Mouse (Mus musculus): ENCODE measurements around the gene Scrt2. TPM values are rescaled to one million over a fixed set of nuclear protein-coding genes. Genes with fewer than 3 reads are reported as not detected.

Scrt2 gene
- total RNA-seq, 4 experiments from 2014 or later: 17.9 to 22.5 (median 20.4) TPM

- no peak for DNase-seq (ENCODE audit: low spot score in 2 of 2)
Observed at GRCm38 (mm10) chr2:152142571-152142970, 61.2 kb downstream of the Scrt2 start.

- no peak for DNase-seq (ENCODE audit: low spot score in 2 of 2)
Observed at GRCm38 (mm10) chr2:152143279-152144157, 62.2 kb downstream of the Scrt2 start, which contains the start of gene Tcf15. Tcf15 (plus strand) TSS chr2:152143561.

- no peak for DNase-seq (ENCODE audit: low spot score in 2 of 2)
Observed at GRCm38 (mm10) chr2:152144158-152144450, 62.8 kb downstream of the Scrt2 start.

- DNase-seq (ENCODE audit: low spot score in 2 of 2): no peak
Observed at GRCm38 (mm10) chr2:152144501-152144900, 63.2 kb downstream of the Scrt2 start.

Other genes with a start within 250 kb of the Scrt2 start
- gene Rspo4, start 238.6 kb upstream of the Scrt2 start, total RNA-seq (2022): under 1 TPM in 1 of 4 experiments, not detected in 3; 0.37 TPM
- under 1 TPM in 1 of 4 experiments, not detected in 3; 0.14 TPM for gene Angpt4, start 170.3 kb upstream of the Scrt2 start, total RNA-seq (2022)
- gene Fam110a, start 101.3 kb upstream of the Scrt2 start, total RNA-seq (2022): 1 to 10 TPM; 6.7 to 7.6 (median 7.0) TPM
- 1 to 10 TPM; 1.8 to 3.0 (median 2.2) TPM for gene Slc52a3, start 85.0 kb upstream of the Scrt2 start, total RNA-seq (2022)
- gene Srxn1, start 24.0 kb downstream of the Scrt2 start, total RNA-seq (2022): 100 to 1,000 TPM in 1 of 4 experiments, 10 to 100 TPM in 3; 84.6 to 103 (median 91.5) TPM
- 1 to 10 TPM in 2 of 4 experiments, under 1 TPM in 2; 0.91 to 1.5 (median 1.0) TPM for gene Tcf15, start 62.0 kb downstream of the Scrt2 start, total RNA-seq (2022)
- 100 to 1,000 TPM in 3 of 4 experiments, 10 to 100 TPM in 1; 95.7 to 112 (median 101) TPM for gene Csnk2a1, start 145.3 kb downstream of the Scrt2 start, total RNA-seq (2022)
- gene Tbc1d20, start 212.3 kb downstream of the Scrt2 start, total RNA-seq (2022): 10 to 100 TPM; 52.5 to 56.3 (median 55.9) TPM

All from left cerebral cortex, adult 8-10 months (tissue).